Mouse (Mus musculus) neural tube, embryonic 13.5 days (tissue): ENCODE measurements around the gene Plekha5. TPM values are rescaled to one million over a fixed set of nuclear protein-coding genes. Genes with fewer than 3 reads are reported as not detected.

Source experiments
- ATAC-seq: fragments of 200-750 bp; cut with Nextera tagmentation; 2 replicates; pipeline ENCODE4 v1.8.0; 2017; ENCODE audit warnings: low read depth, mild to moderate bottlenecking, moderate TSS enrichment, moderate library complexity
- H3K27ac ChIP-seq: fragments of 300-500 bp; sonication (generic); replicated peaks from 2 replicates; pipeline ENCODE4 v1.5.1; 2015; ENCODE audit warnings: moderate library complexity, mild to moderate bottlenecking, inconsistent platforms
- H3K27me3 ChIP-seq: fragments of 300-500 bp; sonication (generic); 2 replicates; pipeline ENCODE4 v1.6.1; 2015; ENCODE audit warnings: mild to moderate bottlenecking, inconsistent platforms
- H3K36me3 ChIP-seq: fragments of 300-500 bp; sonication (generic); 2 replicates; pipeline ENCODE4 v1.6.1; 2015; ENCODE audit warnings: mild to moderate bottlenecking, inconsistent platforms
- H3K4me1 ChIP-seq: fragments of 300-500 bp; sonication (generic); replicated peaks from 2 replicates; pipeline ENCODE4 v1.6.1; 2015; ENCODE audit warnings: inconsistent platforms
- H3K4me2 ChIP-seq: fragments of 300-500 bp; sonication (generic); 2 replicates; pipeline ENCODE4 v1.6.1; 2015; ENCODE audit warnings: inconsistent platforms, mild to moderate bottlenecking, moderate library complexity
- H3K4me3 ChIP-seq: fragments of 300-500 bp; sonication (generic); 2 replicates; pipeline ENCODE4 v1.5.1; 2015; ENCODE audit warnings: mild to moderate bottlenecking, inconsistent platforms
- H3K9ac ChIP-seq: fragments of 300-500 bp; sonication (generic); 2 replicates; pipeline ENCODE4 v1.6.1; 2015; ENCODE audit warnings: moderate library complexity, mild to moderate bottlenecking, inconsistent platforms
- H3K9me3 ChIP-seq: fragments of 300-500 bp; sonication (generic); 2 replicates; pipeline ENCODE4 v1.6.1; 2016; ENCODE audit warnings: inconsistent platforms
- WGBS: fragments of 180-500 bp; shearing (Covaris S2); methylation state at CpG from one replicate; pipeline ENCODE4 v1.1.7; 2015; 5-methylcytosine and 5-hydroxymethylcytosine counted together
- polyA plus RNA-seq: library from polyadenylated mRNA; unstranded; fragments of >200 nt; fragmentation: Nextera tagmentation; extraction: Ambion mirVana; gene quantifications from 2 replicates; pipeline ENCODE4 v1.2.1, GENCODE M21; 2015

Gene Plekha5
- polyA plus RNA-seq, 1 experiment from 2014 or later, result 49.5 TPM

- Histone ChIP-seq H3K36me3 (no peaks in the 10 kb centered on the region), H3K27ac (no peak overlapping the region), H3K4me1 (no peaks in the 10 kb centered on the region), H3K27me3 (no peaks in the 10 kb centered on the region), H3K4me2 (no peak overlapping the region), H3K9me3 (no peaks in the 10 kb centered on the region), H3K9ac (no peak overlapping the region), H3K4me3 (no peak overlapping the region)
- ATAC-seq, result no peak
- 89% methylated on average over 4 of the region's 4 CpGs for WGBS
Measured at GRCm38 (mm10) chr6:140611282-140611681, 187.4 kb downstream of the Plekha5 start.

GRCm38 (mm10) chr6:140611893-140612473 is 188.1 kb downstream of the Plekha5 start:
- H3K4me1 ChIP-seq, result no peaks in the 10 kb centered on the region
- ATAC-seq, result no peak
- H3K9ac ChIP-seq, result no peak overlapping the region
- H3K27me3 ChIP-seq, result no peaks in the 10 kb centered on the region
- no peak overlapping the region for H3K4me3 ChIP-seq
- no peaks in the 10 kb centered on the region for H3K36me3 ChIP-seq
- 69% methylated on average over 13 of the region's 13 CpGs for WGBS
- H3K4me2 ChIP-seq, result no peak overlapping the region
- H3K27ac ChIP-seq, result no peak overlapping the region
- H3K9me3 ChIP-seq, result no peaks in the 10 kb centered on the region

GRCm38 (mm10) chr6:140613822-140614221 is 190.0 kb downstream of the Plekha5 start:
- no peaks in the 10 kb centered on the region for H3K36me3 ChIP-seq
- H3K9ac ChIP-seq, result no peak overlapping the region
- H3K9me3 ChIP-seq, result no peaks in the 10 kb centered on the region
- H3K4me2 ChIP-seq, result no peak overlapping the region
- H3K27ac ChIP-seq, result no peak overlapping the region
- no peaks in the 10 kb centered on the region for H3K4me1 ChIP-seq
- H3K4me3 ChIP-seq, result no peak overlapping the region
- no peak for ATAC-seq
- WGBS, result 79% methylated on average over 3 of the region's 3 CpGs
- H3K27me3 ChIP-seq, result no peaks in the 10 kb centered on the region

GRCm38 (mm10) chr6:140614711-140615110 is 190.9 kb downstream of the Plekha5 start:
- 89% methylated on average over 11 of the region's 11 CpGs for WGBS
- ATAC-seq, result no peak

GRCm38 (mm10) chr6:140620531-140621349 is 196.9 kb downstream of the Plekha5 start:
- Histone ChIP-seq H3K4me3 (no peak overlapping the region), H3K27ac (no peak overlapping the region), H3K36me3 (no peaks in the 10 kb centered on the region), H3K4me2 (no peak overlapping the region), H3K9ac (no peak overlapping the region), H3K9me3 (no peaks in the 10 kb centered on the region), H3K4me1 (peaks cover 15% of the 10 kb centered on the region), H3K27me3 (no peaks in the 10 kb centered on the region; the same call in 1 of the 2 replicates)
- no peak for ATAC-seq
- WGBS, result 67% methylated on average over 13 of the region's 13 CpGs

More at GRCm38 (mm10) chr6:140614711-140615110, 190.9 kb downstream of the Plekha5 start:
- no peaks in the 10 kb centered on the region for H3K9me3 ChIP-seq
- no peak overlapping the region for H3K4me3 ChIP-seq
- H3K9ac ChIP-seq, result no peak overlapping the region
- H3K27me3 ChIP-seq, result no peaks in the 10 kb centered on the region
- no peaks in the 10 kb centered on the region for H3K36me3 ChIP-seq
- no peaks in the 10 kb centered on the region for H3K4me1 ChIP-seq
- no peak overlapping the region for H3K4me2 ChIP-seq
- H3K27ac ChIP-seq, result no peak overlapping the region

- WGBS, result 97% methylated on average over 1 of the region's 1 CpGs
- H3K27me3 ChIP-seq, result no peaks in the 10 kb centered on the region; the same call in 1 of the 2 replicates
- no peak for ATAC-seq
Measured at GRCm38 (mm10) chr6:140621622-140622021, 197.8 kb downstream of the Plekha5 start.

GRCm38 (mm10) chr6:140622391-140623225 is 198.8 kb downstream of the Plekha5 start, which contains the start of gene Aebp2:
Aebp2 (plus strand) TSS chr6:140622663.
- Histone ChIP-seq H3K9ac (peak within 1 kb of the TSS; percentile 96), H3K4me3 (peak within 1 kb of the TSS; percentile 94), H3K27ac (peak within 1 kb of the TSS; percentile 98), H3K9me3 (no peaks in the 10 kb centered on the region), H3K36me3 (no peaks in the 10 kb centered on the region), H3K4me2 (peak within 1 kb of the TSS; percentile 74), H3K27me3 (no peaks in the 10 kb centered on the region; the same call in 1 of the 2 replicates), H3K4me1 (peaks cover 32% of the 10 kb centered on the region)
- WGBS, result 47% methylated on average over 30 of the region's 30 CpGs
- peak; percentile 13 for ATAC-seq

More at GRCm38 (mm10) chr6:140621622-140622021, 197.8 kb downstream of the Plekha5 start:
- H3K4me1 ChIP-seq, result peaks cover 24% of the 10 kb centered on the region
- H3K27ac ChIP-seq, result no peak overlapping the region
- H3K4me2 ChIP-seq, result no peak overlapping the region
- H3K9ac ChIP-seq, result no peak overlapping the region
- H3K36me3 ChIP-seq, result no peaks in the 10 kb centered on the region
- no peaks in the 10 kb centered on the region for H3K9me3 ChIP-seq
- no peak overlapping the region for H3K4me3 ChIP-seq

GRCm38 (mm10) chr6:140623226-140624095 is 199.6 kb downstream of the Plekha5 start:
- Histone ChIP-seq H3K4me1 (peaks cover 39% of the 10 kb centered on the region), H3K27ac (peak overlapping the region; percentile 98), H3K4me2 (peak overlapping the region; percentile 74), H3K9ac (peak overlapping the region; percentile 96), H3K36me3 (no peaks in the 10 kb centered on the region), H3K9me3 (no peaks in the 10 kb centered on the region), H3K4me3 (peak overlapping the region; percentile 94), H3K27me3 (no peaks in the 10 kb centered on the region; the same call in 1 of the 2 replicates)
- under 1% methylated on average over 69 of the region's 117 CpGs for WGBS
- ATAC-seq, result peak; percentile 91

- no peaks in the 10 kb centered on the region; the same call in 1 of the 2 replicates for H3K27me3 ChIP-seq
- WGBS, result under 1% methylated on average over 75 of the region's 80 CpGs
- H3K4me2 ChIP-seq, result peak overlapping the region; percentile 74
- H3K27ac ChIP-seq, result peak overlapping the region; percentile 98
- no peaks in the 10 kb centered on the region for H3K36me3 ChIP-seq
- H3K4me1 ChIP-seq, result peaks cover 43% of the 10 kb centered on the region
- no peaks in the 10 kb centered on the region for H3K9me3 ChIP-seq
- H3K4me3 ChIP-seq, result peak overlapping the region; percentile 94
- peak overlapping the region; percentile 96 for H3K9ac ChIP-seq
- peak; percentile 48 for ATAC-seq
Measured at GRCm38 (mm10) chr6:140624096-140625051, 200.5 kb downstream of the Plekha5 start.

GRCm38 (mm10) chr6:140629176-140629859 is 205.5 kb downstream of the Plekha5 start:
- H3K4me3 ChIP-seq, result no peak overlapping the region
- H3K27me3 ChIP-seq, result no peaks in the 10 kb centered on the region
- no peak for ATAC-seq
- H3K4me2 ChIP-seq, result no peak overlapping the region
- H3K9ac ChIP-seq, result peak overlapping the region; percentile 38; the same call in 1 of the 2 replicates
- H3K27ac ChIP-seq, result peak overlapping the region; percentile 56; the same call in 1 of the 2 replicates
- WGBS, result 82% methylated on average over 4 of the region's 4 CpGs
- peaks cover 8% of the 10 kb centered on the region for H3K36me3 ChIP-seq
- no peaks in the 10 kb centered on the region for H3K9me3 ChIP-seq
- H3K4me1 ChIP-seq, result peaks cover 59% of the 10 kb centered on the region
